Mouse (Mus musculus): ENCODE data around the gene Olfr601. TPM values are rescaled to one million over a fixed set of nuclear protein-coding genes. Genes with fewer than 3 reads are reported as not detected.

The Olfr601 gene
- polyA plus RNA-seq, 1 experiment from 2014 or later = not detected

Other genes with a start within 250 kb of the Olfr601 start
- gene Olfr586, start 237.0 kb downstream of the Olfr601 start, polyA plus RNA-seq (2015; fragmentation: Nextera tagmentation; extraction: Ambion mirVana) = not detected in 2 replicates
- gene Olfr588-ps1, start 221.8 kb downstream of the Olfr601 start, polyA plus RNA-seq (2015; fragmentation: Nextera tagmentation; extraction: Ambion mirVana) = not detected in 2 replicates
- not detected in 2 replicates for gene Olfr589, start 206.3 kb downstream of the Olfr601 start, polyA plus RNA-seq (2015; fragmentation: Nextera tagmentation; extraction: Ambion mirVana)
- gene Olfr591, start 184.3 kb downstream of the Olfr601 start, polyA plus RNA-seq (2015; fragmentation: Nextera tagmentation; extraction: Ambion mirVana) = not detected in 2 replicates
- not detected in 2 replicates for gene Olfr592, start 177.9 kb downstream of the Olfr601 start, polyA plus RNA-seq (2015; fragmentation: Nextera tagmentation; extraction: Ambion mirVana)
- gene Olfr593, start 150.8 kb downstream of the Olfr601 start, polyA plus RNA-seq (2015; fragmentation: Nextera tagmentation; extraction: Ambion mirVana) = not detected in 2 replicates
- not detected in 2 replicates for gene Olfr594, start 145.7 kb downstream of the Olfr601 start, polyA plus RNA-seq (2015; fragmentation: Nextera tagmentation; extraction: Ambion mirVana)
- gene Usp17ld, start 110.2 kb downstream of the Olfr601 start, polyA plus RNA-seq (2015; fragmentation: Nextera tagmentation; extraction: Ambion mirVana) = not detected in 2 replicates
- gene Olfr596, start 57.0 kb downstream of the Olfr601 start, polyA plus RNA-seq (2015; fragmentation: Nextera tagmentation; extraction: Ambion mirVana) = not detected in 2 replicates
- gene Olfr597, start 46.3 kb downstream of the Olfr601 start, polyA plus RNA-seq (2015; fragmentation: Nextera tagmentation; extraction: Ambion mirVana) = not detected in 2 replicates
- gene Olfr598, start 39.1 kb downstream of the Olfr601 start, polyA plus RNA-seq (2015; fragmentation: Nextera tagmentation; extraction: Ambion mirVana) = not detected in 2 replicates
- not detected in 2 replicates for gene Olfr599, start 26.7 kb downstream of the Olfr601 start, polyA plus RNA-seq (2015; fragmentation: Nextera tagmentation; extraction: Ambion mirVana)
- gene Olfr600, start 13.0 kb downstream of the Olfr601 start, polyA plus RNA-seq (2015; fragmentation: Nextera tagmentation; extraction: Ambion mirVana) = not detected in 2 replicates
- gene Olfr603, start 23.5 kb upstream of the Olfr601 start, polyA plus RNA-seq (2015; fragmentation: Nextera tagmentation; extraction: Ambion mirVana) = not detected in 2 replicates
- not detected in 2 replicates for gene Usp17lc, start 52.4 kb upstream of the Olfr601 start, polyA plus RNA-seq (2015; fragmentation: Nextera tagmentation; extraction: Ambion mirVana)
- not detected in 2 replicates for gene Olfr605, start 82.8 kb upstream of the Olfr601 start, polyA plus RNA-seq (2015; fragmentation: Nextera tagmentation; extraction: Ambion mirVana)
- not detected in 2 replicates for gene Olfr606, start 86.4 kb upstream of the Olfr601 start, polyA plus RNA-seq (2015; fragmentation: Nextera tagmentation; extraction: Ambion mirVana)
- gene Olfr607, start 101.5 kb upstream of the Olfr601 start, polyA plus RNA-seq (2015; fragmentation: Nextera tagmentation; extraction: Ambion mirVana) = not detected in 2 replicates
- not detected in 2 replicates for gene Olfr608, start 107.2 kb upstream of the Olfr601 start, polyA plus RNA-seq (2015; fragmentation: Nextera tagmentation; extraction: Ambion mirVana)
- gene Olfr609, start 135.4 kb upstream of the Olfr601 start, polyA plus RNA-seq (2015; fragmentation: Nextera tagmentation; extraction: Ambion mirVana) = not detected in 2 replicates
- gene Olfr610, start 149.5 kb upstream of the Olfr601 start, polyA plus RNA-seq (2015; fragmentation: Nextera tagmentation; extraction: Ambion mirVana) = not detected in 2 replicates
- gene Olfr611, start 158.2 kb upstream of the Olfr601 start, polyA plus RNA-seq (2015; fragmentation: Nextera tagmentation; extraction: Ambion mirVana) = not detected in 2 replicates
- not detected in 2 replicates for gene Olfr612, start 180.1 kb upstream of the Olfr601 start, polyA plus RNA-seq (2015; fragmentation: Nextera tagmentation; extraction: Ambion mirVana)
- not detected in 2 replicates for gene Olfr613, start 185.4 kb upstream of the Olfr601 start, polyA plus RNA-seq (2015; fragmentation: Nextera tagmentation; extraction: Ambion mirVana)
- gene Olfr615, start 193.4 kb upstream of the Olfr601 start, polyA plus RNA-seq (2015; fragmentation: Nextera tagmentation; extraction: Ambion mirVana) = not detected in 2 replicates
- gene Olfr616, start 206.5 kb upstream of the Olfr601 start, polyA plus RNA-seq (2015; fragmentation: Nextera tagmentation; extraction: Ambion mirVana) = not detected in 2 replicates
- not detected in 2 replicates for gene Olfr617, start 210.4 kb upstream of the Olfr601 start, polyA plus RNA-seq (2015; fragmentation: Nextera tagmentation; extraction: Ambion mirVana)
- not detected in 2 replicates for gene Olfr618, start 227.4 kb upstream of the Olfr601 start, polyA plus RNA-seq (2015; fragmentation: Nextera tagmentation; extraction: Ambion mirVana)
- gene Olfr619, start 237.9 kb upstream of the Olfr601 start, polyA plus RNA-seq (2015; fragmentation: Nextera tagmentation; extraction: Ambion mirVana) = not detected in 2 replicates
- gene Olfr620, start 249.9 kb upstream of the Olfr601 start, polyA plus RNA-seq (2015; fragmentation: Nextera tagmentation; extraction: Ambion mirVana) = not detected in 2 replicates